Mouse (Mus musculus): ENCODE results near the gene Elmsan1.
A peak's percentile ranks its signal among the peaks of the same experiment; 100 is the strongest.

Gene Elmsan1

DNA sequence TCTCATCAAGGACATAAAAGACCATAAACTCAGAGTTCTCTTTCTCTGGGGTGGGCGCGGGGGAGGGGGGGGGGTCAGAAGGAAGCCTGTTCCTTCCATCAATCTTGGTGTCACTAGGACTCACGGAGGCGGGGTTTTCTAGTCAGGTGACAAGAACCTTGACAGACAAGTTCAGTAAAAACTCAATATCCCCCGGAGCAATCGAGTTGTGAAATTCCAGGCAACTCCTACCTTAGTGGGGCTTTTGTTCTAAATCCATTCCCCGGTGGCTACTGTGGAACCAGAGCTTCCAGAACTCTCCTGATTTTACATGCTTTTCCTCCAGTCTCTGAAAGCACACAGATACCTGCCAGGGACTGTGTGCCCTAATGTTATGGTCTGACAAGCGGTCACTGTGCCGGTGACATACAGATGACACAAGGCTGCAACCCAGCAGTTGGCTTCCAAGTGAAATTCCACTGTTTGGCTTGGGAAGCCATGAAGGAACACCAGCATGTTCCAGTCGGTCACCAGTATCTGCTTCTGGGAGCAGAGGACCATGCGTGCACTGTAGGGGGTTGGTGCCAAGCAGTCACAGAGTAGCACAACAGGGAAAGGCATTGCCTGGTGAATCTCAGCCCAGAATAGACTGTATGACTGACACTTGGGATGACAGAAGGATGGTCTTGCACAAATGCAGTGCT is 2.8 kb downstream of the Elmsan1 start:
- no peak for DNase-seq (ENCODE audit: low spot score)

DNA sequence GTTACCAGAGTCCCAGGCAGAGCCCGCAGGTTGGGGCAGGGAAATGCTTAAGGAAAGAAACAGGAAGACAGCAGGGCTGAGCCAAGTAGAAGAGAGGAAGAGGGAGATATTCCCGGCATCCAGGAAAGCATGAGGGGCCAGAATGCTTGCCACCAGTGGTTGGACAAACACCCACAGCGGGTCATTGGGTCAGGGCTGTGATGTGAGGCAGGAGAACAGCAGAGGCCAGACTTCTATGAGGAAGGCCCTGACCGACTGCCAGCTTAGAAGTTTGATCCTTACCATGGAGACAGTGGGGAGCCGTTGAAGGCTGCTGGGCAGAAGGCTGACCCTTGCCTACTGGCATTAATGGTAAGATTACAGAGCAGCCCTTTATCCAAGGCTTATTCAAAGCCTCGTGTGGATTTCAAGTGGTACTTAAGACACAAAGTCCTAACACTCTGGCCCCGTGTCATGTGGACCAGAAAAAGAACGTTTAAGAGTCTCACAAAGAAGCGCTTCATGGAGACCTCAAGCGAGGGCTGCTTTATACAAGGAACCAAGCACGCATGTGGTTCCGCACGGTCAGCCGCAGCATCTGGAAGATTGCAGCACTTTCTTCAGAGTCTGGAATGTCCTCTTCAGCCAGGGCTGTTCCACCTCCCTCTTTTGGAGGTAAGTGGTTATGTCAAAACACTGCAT is 4.0 kb downstream of the Elmsan1 start:
- no peak for DNase-seq (ENCODE audit: low spot score)

- DNase-seq (ENCODE audit: low spot score), result no peak
Measured at GRCm38 (mm10) chr12:84212297-84212696, 6.4 kb downstream of the Elmsan1 start.

DNA sequence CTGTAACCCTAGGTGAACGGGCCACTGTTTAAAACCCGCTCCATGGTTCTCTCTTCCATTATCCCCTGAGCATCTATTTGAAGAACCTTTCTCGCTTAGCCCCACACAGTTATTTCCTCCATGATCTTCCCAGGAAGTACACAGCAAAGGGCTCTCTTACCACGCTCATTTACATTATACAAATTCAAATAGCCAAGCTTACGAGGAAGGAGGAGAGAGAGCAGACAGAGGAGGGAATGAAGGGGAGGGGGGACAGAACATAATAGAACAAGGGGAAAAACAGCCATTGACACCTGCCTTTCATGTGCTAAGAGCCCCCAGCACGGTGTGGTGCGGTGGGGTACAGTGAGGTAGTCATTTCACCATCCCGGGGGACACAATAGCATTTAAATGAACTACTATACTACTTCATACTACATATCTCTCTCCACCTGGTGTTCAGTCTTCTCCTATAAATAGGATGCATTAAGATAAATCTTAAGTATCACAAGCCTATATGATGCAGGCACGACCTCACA is 7.6 kb downstream of the Elmsan1 start:
- DNase-seq (ENCODE audit: low spot score), result no peak

GRCm38 (mm10) chr12:84210288-84210687 is 8.4 kb downstream of the Elmsan1 start:
- DNase-seq (ENCODE audit: low spot score), result no peak

DNA sequence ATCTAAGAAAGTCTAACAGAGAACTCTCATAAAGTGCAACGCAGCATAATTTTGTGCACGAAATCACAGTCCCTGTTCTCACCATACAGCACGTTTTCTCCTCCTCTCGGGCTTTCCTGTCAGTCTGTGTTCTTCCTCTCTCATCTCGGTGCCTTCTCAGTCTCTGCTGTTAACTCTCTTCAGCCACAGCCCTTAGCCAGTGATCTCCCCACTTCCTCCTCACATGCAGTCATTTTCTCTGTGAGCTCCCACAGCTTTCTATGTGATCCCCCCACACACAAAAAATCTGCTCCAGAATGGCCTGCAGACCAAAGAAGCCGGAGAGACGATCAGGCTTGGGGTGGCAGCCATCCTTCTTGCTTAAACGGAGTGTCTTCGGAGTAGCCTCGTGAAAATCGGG is 9.6 kb downstream of the Elmsan1 start:
- no peak for DNase-seq (ENCODE audit: low spot score)

GRCm38 (mm10) chr12:84207209-84207817 is 11.4 kb downstream of the Elmsan1 start:
- DNase-seq (ENCODE audit: low spot score), result no peak

- DNase-seq (ENCODE audit: low spot score), result no peak
Measured at GRCm38 (mm10) chr12:84206525-84206924, 12.2 kb downstream of the Elmsan1 start.

DNA sequence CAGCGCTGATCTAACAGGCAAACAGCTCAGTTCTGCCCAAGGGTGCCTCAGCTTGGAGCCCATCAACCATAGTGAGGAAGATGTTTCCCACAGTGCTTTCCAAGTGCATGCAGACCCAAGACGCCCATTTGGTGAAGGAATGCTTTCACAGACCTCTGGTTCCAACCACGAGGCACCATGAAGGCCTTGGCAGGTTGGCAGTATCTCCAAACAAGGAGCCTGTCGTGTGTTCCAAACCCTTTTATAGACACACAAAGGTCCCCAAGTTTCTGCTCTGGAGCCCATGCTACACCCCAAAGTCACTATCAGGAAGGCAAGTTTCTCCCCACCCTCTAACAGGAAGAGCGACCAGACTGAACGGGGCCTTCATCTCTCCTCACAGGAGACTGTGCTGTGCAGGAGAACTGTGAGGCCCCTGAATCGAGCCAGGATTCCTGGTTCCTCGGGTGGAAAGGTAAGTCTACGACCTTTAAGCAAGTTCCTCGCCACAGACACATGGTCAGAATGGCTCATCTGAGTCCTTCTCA is 13.0 kb downstream of the Elmsan1 start:
- no peak for DNase-seq (ENCODE audit: low spot score)

DNA sequence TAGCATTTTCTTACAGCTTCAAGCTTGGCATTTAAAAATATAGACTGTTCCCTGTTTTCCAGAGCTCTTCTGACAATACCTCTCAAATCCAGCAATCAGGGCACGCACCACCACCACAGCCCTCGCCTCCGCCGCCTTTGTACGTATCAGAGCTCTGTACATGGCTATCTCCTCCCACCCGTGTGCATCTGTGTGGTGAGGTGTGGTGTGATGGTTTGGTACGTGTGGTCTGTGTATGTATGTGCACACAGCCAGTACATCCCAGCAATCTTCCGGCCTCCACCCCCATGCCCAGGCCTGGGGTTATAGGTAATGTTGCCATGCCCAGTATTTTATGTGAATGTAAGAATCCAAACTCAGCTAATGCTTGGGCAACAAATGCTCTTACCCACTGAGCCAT is 14.0 kb downstream of the Elmsan1 start:
- DNase-seq (ENCODE audit: low spot score), result no peak

GRCm38 (mm10) chr12:84203778-84204216 is 14.9 kb downstream of the Elmsan1 start:
- peak; percentile 53 for DNase-seq (ENCODE audit: low spot score)

DNA sequence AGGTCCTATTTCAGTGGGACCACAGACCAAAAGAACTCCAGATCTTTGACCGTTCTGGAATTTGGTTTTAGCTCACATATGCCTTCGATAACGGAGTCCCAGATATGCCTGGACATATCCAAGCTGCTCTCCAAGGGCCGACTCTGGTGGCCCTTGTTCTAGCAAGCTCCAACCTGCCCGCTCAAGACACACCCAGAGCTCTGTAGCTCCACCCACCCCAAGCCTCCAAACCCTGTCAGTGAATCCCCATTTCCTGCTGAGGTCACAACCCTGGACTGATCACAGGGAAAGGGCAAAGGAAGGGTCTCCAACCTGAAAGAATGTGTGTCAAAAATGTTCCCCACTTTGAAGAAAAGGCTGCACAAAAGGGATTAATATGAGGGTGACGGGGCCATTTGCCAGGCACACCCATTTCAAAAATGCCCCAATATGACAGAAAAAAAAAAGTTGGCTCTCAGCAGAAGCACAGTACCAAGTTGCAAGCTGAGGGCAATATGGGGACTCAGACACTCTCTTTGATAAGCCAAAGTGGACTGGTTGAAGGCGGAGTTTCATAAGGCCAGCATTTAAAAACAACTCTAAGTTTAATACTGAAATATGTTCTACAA is 15.4 kb downstream of the Elmsan1 start:
- DNase-seq (ENCODE audit: low spot score), result no peak

GRCm38 (mm10) chr12:84202561-84202960 is 16.1 kb downstream of the Elmsan1 start:
- no peak for DNase-seq (ENCODE audit: low spot score)

GRCm38 (mm10) chr12:84201686-84202484 is 16.8 kb downstream of the Elmsan1 start:
- DNase-seq (ENCODE audit: low spot score), result peak; percentile 75

- DNase-seq (ENCODE audit: low spot score), result no peak
Measured at GRCm38 (mm10) chr12:84201222-84201621, 17.5 kb downstream of the Elmsan1 start.

DNA sequence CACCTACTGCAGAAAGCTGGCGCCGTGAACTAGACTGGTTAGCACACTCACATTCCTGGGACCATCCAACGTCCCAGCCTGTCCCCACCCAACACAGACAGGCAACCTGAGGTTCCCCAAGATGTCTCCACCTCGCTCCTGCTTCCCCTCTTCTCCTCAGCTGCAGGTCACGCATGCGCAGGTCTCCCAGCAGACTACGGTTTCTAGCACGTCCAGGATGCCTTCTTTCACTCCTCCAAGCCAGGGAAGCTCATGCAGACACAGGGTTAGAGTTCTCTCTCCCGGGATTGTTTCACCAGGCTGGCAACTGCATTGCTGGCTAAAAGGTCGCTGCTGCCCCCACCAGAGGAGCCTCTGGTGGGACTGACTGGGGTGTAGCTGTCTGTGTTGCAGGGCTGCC is 19.8 kb downstream of the Elmsan1 start:
- no peak for DNase-seq (ENCODE audit: low spot score)

DNA sequence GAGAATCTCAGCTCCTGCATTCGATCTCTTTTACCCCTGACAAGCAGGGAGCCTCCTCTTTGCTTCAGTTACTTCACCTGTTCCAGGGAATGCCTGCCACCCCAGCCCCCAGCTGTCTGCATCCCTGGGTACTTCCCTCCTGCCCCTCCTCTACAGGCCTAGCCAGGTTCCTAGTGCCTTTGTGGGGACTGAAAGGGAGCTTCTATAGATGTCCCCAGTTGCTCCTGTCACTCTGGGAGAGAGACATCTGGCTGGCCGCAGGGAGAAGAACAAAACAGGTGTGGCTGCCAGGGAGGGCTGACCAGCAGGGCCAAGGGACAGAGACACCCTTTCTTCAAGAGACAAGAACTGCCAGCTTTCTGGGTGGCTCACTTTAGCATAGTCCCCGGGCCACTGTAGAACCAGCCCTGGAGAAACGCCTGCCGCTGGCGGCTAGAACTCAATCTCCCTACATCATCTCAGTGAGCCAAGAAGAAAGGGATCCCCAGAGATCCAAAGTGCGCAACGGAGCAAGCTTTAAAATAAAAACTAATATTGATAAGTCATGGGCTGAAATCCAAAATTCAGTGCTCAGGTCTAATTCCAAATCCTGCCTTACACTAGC is 20.5 kb downstream of the Elmsan1 start:
- no peak for DNase-seq (ENCODE audit: low spot score)

DNA sequence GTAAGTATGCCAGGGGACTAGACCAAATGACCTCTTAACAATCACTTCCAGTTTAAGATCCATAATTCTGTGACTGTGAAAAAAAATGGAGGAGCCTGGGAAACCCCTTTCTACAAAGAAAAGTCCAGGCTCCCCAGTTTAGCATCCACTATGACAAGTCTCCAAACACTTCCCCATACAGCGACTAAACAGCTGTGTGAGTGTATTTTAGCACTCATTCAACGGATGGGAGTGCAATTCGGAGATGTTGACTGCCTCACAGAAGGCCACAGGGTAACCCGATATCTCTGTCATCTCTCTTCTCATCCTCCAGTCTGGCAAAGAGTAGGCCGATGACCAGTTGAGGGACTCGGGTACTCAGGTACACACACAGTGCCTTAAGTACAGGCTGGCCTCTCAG is 23.5 kb downstream of the Elmsan1 start:
- DNase-seq (ENCODE audit: low spot score), result no peak

DNA sequence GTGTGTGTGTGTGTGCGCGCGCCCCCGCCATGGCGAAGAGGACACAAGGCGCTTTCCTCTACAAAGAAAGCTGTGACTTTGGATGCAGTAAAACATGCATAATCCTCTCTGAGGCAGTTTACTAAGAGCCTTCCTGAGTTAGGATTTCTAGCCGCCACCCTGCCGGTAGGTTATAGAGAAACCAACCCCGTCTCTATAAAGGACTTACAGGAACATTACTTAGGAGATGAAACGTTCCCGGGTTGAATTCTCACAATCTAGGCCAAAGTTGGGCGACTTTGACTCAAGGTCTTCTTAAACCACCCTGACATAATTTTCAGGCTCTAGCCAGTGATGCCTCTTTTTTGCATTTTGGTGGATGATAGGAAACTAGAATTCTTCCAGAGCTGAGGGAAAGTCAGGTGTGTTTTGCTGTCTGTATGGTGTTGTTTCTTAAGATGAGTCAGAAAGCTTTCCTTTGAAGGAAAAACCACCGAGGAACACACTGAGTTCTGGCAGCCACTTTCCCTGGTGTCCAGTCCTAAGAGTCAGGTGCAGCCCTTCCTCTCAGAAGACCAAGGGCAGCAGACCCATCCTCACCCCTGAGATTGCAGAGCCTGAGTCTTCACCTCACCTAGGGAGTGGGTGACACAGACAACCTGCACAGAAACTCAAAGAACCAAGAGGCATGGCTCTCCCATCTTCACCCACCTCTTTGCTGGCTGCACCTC is 24.1 kb downstream of the Elmsan1 start:
- no peak for DNase-seq (ENCODE audit: low spot score)

- peak; percentile 97 for DNase-seq (ENCODE audit: low spot score)
Measured at GRCm38 (mm10) chr12:84193642-84194399, 24.9 kb downstream of the Elmsan1 start.

Measured in yolk sac, embryonic 10.5 days (tissue).